Mouse (Mus musculus) forebrain, embryonic 15.5 days (tissue): ENCODE results near the gene Trim75. TPM values are rescaled to one million over a fixed set of nuclear protein-coding genes. Genes with fewer than 3 reads are reported as not detected.

ENCODE experiments used
- ATAC-seq: fragments of 200-750 bp; cut with Nextera tagmentation; replicated peaks from 2 replicates; pipeline ENCODE4 v1.8.0; 2017; ENCODE audit warnings: mild to moderate bottlenecking, moderate TSS enrichment, moderate library complexity
- H3K27ac ChIP-seq: fragments of 300-500 bp; sonication (generic); replicated peaks from 2 replicates; pipeline ENCODE4 v1.5.1; 2015; ENCODE audit warnings: mild to moderate bottlenecking, inconsistent platforms
- H3K27me3 ChIP-seq: fragments of 300-500 bp; sonication (generic); 2 replicates; pipeline ENCODE4 v1.6.1; 2015; ENCODE audit warnings: inconsistent platforms
- H3K36me3 ChIP-seq: fragments of 300-500 bp; sonication (generic); 2 replicates; pipeline ENCODE4 v1.6.1; 2015; ENCODE audit warnings: mild to moderate bottlenecking, inconsistent platforms
- H3K4me1 ChIP-seq: fragments of 300-500 bp; sonication (generic); 2 replicates; pipeline ENCODE4 v1.6.1; 2015; ENCODE audit warnings: inconsistent platforms
- H3K4me2 ChIP-seq: fragments of 300-500 bp; sonication (generic); replicated peaks from 2 replicates; pipeline ENCODE4 v1.6.1; 2015; ENCODE audit warnings: mild to moderate bottlenecking, inconsistent platforms
- H3K4me3 ChIP-seq: fragments of 300-500 bp; sonication (generic); 2 replicates; pipeline ENCODE4 v1.5.1; 2015; ENCODE audit warnings: mild to moderate bottlenecking, inconsistent platforms
- H3K9ac ChIP-seq: fragments of 300-500 bp; sonication (generic); replicated peaks from 2 replicates; pipeline ENCODE4 v1.6.1; 2015; ENCODE audit warnings: mild to moderate bottlenecking, inconsistent platforms
- H3K9me3 ChIP-seq: fragments of 300-500 bp; sonication (generic); 2 replicates; pipeline ENCODE4 v1.6.1; 2016; ENCODE audit warnings: inconsistent platforms
- WGBS: fragments of 180-500 bp; shearing (Covaris S2); methylation state at CpG from one replicate; pipeline ENCODE4 v1.1.7; 2015; ENCODE audit warnings: mixed read lengths; 5-methylcytosine and 5-hydroxymethylcytosine counted together
- polyA plus RNA-seq: library from polyadenylated mRNA; unstranded; fragments of >200 nt; fragmentation: Nextera tagmentation; extraction: Ambion mirVana; gene quantifications from 2 replicates; pipeline ENCODE4 v1.2.1, GENCODE M21; 2015

Gene Trim75
- polyA plus RNA-seq, 1 experiment from 2014 or later, result not detected

DNA sequence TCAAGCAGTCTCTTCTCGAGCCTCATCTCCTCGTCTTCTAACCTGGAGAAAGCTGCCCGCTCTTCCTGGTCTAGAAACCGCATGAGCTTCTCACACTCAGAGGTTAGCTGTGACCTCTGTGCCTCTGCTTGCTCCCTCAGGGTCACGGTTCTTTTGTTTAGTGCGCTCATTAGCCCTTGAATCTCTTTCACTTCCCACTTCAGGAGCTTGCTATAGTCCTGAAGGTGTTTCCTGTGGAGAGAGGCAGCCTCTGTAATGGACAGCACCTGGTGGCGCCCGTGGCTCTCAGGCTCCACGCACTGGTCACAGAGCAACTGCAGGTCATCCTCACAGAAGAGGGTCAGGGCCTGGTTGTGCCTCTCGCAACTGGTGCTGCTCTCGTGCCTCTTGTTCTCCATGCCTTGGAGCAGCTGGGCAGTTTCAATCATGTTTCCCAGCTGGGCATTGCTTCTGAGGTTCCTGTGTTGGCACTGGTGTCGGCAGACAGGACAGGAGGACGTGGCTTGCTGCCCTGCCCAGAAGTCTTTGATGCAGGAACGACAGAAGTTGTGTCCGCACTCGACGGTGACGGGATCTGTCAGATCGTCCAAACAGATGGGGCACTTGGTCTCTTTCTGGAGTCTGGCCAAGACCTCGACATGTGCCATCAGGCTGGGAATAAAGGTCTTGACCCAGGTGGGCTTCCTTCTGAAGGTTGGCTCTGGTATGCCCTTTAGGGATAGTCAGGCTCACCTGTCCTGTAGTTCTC lies 4.3 kb downstream of the Trim75 start:
- Histone ChIP-seq H3K4me3 (no peak overlapping the region), H3K27me3 (no peaks in the 10 kb centered on the region), H3K36me3 (no peaks in the 10 kb centered on the region), H3K4me2 (no peak overlapping the region), H3K27ac (no peak overlapping the region), H3K9me3 (no peaks in the 10 kb centered on the region), H3K4me1 (no peaks in the 10 kb centered on the region), H3K9ac (no peak overlapping the region)
- 74% methylated on average over 20 of the region's 20 CpGs for WGBS
- no peak for ATAC-seq

DNA sequence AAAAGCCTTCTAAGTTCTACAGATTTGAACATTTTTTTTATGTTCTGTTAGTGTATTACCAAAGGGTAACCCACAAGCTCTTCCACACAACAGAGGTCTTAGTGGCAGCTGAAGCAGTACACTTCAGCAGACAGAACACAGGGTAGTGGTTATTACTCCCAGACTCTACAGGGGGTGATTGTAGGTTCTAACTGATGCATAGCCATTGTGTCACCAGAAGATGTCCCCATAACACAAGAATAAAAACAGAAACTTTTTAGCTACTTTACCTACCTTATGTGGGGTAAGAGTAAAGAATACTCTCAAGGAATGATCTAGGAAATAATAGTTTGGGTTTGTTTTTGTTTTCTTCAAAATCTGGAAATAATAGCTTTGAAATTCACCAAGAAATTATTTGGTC lies 24.8 kb downstream of the Trim75 start:
- no peak overlapping the region for H3K4me2 ChIP-seq
- no peak overlapping the region for H3K9ac ChIP-seq
- no peaks in the 10 kb centered on the region for H3K27me3 ChIP-seq
- no peaks in the 10 kb centered on the region for H3K9me3 ChIP-seq
- H3K27ac ChIP-seq, result no peak overlapping the region
- no peaks in the 10 kb centered on the region for H3K4me1 ChIP-seq
- no peak overlapping the region for H3K4me3 ChIP-seq
- no peak for ATAC-seq
- peaks cover 9% of the 10 kb centered on the region for H3K36me3 ChIP-seq

DNA sequence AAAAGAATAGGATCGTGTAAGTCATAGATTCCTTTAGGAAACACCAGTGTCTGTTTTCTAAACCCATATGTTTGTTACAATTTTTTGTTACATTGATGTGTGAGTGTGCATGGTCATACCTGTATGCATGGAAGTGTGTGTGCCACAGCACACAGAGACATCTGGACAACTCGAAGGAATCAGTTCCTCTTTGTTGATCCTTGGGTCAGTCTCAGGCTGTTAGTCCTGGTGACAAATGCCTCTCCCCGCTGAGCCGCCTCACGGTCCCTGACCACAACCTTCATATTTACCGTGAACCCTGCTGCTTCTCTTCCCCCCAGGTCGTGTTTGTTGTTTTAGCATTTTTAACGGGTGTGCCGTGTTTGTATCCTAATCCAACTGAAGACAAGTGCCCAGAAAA lies 28.6 kb downstream of the Trim75 start:
- Histone ChIP-seq H3K9me3 (no peaks in the 10 kb centered on the region), H3K9ac (no peak overlapping the region), H3K4me2 (no peak overlapping the region), H3K36me3 (peaks cover 9% of the 10 kb centered on the region), H3K27me3 (no peaks in the 10 kb centered on the region), H3K4me1 (no peaks in the 10 kb centered on the region), H3K4me3 (no peak overlapping the region), H3K27ac (no peak overlapping the region)
- ATAC-seq, result no peak
- WGBS, result 91% methylated on average over 9 of the region's 9 CpGs

DNA sequence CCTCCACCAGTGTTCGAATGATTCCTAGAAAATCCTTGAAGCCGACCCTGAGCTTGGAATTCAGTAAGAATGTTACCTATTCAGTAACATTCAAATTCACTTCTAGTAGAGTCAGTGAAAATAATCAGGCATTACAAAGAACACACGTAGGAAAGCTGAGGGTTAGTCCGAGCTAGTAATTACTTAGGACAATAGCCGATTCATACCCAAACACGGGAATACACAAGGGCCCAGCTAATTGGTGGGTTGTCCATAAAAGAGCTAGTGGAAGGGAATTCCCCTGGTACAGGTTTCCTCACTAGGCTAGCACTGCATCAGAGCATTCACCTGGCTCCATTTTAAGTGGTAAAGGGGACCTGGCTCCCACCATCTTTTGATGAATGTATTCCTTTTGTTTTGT lies 35.5 kb downstream of the Trim75 start:
- H3K4me1 ChIP-seq, result peaks cover 7% of the 10 kb centered on the region; the same call in 1 of the 2 replicates
- H3K27me3 ChIP-seq, result no peaks in the 10 kb centered on the region
- no peak overlapping the region for H3K4me3 ChIP-seq
- no peak overlapping the region for H3K4me2 ChIP-seq
- ATAC-seq, result no peak
- H3K27ac ChIP-seq, result no peak overlapping the region
- WGBS, result 35% methylated on average over 6 of the region's 6 CpGs
- no peaks in the 10 kb centered on the region for H3K36me3 ChIP-seq
- H3K9me3 ChIP-seq, result no peaks in the 10 kb centered on the region
- no peak overlapping the region for H3K9ac ChIP-seq

DNA sequence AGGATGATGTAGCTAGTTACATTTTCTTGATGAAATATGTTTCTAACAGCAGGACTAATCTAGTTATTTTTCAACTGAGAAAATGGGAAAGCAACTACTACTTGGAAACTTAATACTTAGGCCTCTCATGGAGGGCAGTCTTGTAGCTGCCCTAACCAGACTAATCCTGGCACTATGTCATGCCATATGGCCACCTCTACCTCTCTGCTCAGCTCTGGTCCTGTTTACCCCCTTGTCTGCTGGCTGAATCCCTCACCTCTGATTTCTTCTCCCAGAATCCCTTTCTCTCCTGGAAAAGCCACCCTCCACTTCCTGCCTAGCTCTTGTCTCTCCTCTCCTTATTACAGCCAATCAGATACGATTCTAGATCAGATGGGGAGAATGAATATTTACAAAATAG lies 39.3 kb downstream of the Trim75 start:
- no peak overlapping the region for H3K9ac ChIP-seq

DNA sequence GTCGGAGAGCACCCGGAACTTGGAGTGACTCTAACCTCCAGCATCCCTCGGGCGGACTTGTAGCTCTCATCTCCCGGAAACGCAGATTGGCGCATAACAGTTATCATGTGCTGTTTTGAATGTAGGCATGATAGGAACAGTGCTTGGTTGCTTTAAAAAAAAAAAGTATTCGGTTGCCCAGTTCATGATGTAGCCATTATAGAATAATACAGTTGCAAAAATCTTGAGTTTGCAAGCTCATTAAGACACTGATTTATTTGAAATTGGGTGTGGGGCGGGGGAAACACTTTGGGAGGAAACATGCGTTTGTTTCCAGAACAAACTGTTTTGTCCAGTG lies 40.0 kb downstream of the Trim75 start:
- 6% methylated on average over 10 of the region's 10 CpGs for WGBS
- ATAC-seq, result no peak
- peak overlapping the region; percentile 56 for H3K4me2 ChIP-seq
- H3K9me3 ChIP-seq, result no peaks in the 10 kb centered on the region
- peak overlapping the region; percentile 87 for H3K27ac ChIP-seq
- H3K4me1 ChIP-seq, result peaks cover 10% of the 10 kb centered on the region; the same call in 1 of the 2 replicates
- H3K9ac ChIP-seq, result peak overlapping the region; percentile 75
- no peaks in the 10 kb centered on the region for H3K36me3 ChIP-seq
- H3K4me3 ChIP-seq, result peak overlapping the region; percentile 95
- no peaks in the 10 kb centered on the region for H3K27me3 ChIP-seq

More for the DNA sequence above, 39.3 kb downstream of the Trim75 start:
- Histone ChIP-seq H3K9me3 (no peaks in the 10 kb centered on the region), H3K27ac (no peak overlapping the region), H3K4me3 (no peak overlapping the region), H3K4me1 (peaks cover 7% of the 10 kb centered on the region; the same call in 1 of the 2 replicates), H3K4me2 (peak overlapping the region; percentile 56; the same call in 1 of the 2 replicates), H3K36me3 (no peaks in the 10 kb centered on the region), H3K27me3 (no peaks in the 10 kb centered on the region)
- ATAC-seq, result no peak
- WGBS, result 89% methylated on average over 1 of the region's 1 CpGs

DNA sequence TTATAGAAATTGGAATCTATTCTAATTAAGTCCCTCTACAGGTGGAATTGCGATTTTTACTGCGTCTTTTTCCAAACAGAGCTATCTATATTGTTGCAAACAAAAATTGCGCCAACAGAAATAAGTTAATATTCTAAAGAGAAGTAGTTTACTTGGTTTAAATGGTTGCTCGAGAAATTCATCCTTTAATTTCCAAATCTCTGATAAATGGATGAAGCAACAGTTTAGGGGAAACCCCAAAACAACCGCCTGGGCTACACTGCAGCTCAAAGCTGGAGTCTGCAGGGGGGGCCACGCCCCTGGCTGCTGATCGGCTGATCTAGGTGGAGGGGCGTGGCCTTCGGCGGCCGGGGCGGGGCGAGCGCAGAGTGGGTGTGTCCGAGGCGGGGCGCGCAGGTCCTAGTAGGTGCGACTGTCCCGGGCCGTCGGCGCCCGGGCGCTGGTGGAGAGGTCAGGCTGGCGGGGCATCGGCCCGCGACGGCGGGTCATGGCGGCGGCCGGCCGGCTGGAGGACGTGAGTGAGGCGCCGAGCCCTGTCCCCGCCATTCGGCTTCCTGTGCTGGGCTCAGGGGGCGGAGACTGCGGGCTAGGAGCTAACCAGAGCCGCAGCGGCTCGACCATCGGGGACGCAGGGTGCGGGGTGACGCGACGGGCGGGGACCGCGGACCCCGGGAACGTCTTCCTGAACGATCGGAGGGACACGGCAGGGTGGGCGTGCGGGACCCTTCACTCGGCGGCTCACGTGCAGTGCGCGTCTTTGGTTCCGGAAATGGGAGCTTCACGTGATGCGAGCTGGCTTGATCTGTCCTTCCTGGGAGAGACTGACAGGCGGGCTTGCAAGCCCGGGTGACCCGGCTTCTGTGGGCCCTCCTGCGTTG lies 40.6 kb downstream of the Trim75 start, which contains the start of gene Tmem192:
Gene Tmem192, plus strand, starts transcription at position 366 of the 878 bp plus-strand sequence.
- peak within 1 kb of the TSS; percentile 56 for H3K4me2 ChIP-seq
- peak within 1 kb of the TSS; percentile 95 for H3K4me3 ChIP-seq
- ATAC-seq, result peak; percentile 96
- WGBS, result 1% methylated on average over 73 of the region's 73 CpGs
- peak within 1 kb of the TSS; percentile 75 for H3K9ac ChIP-seq
- no peaks in the 10 kb centered on the region for H3K36me3 ChIP-seq
- no peaks in the 10 kb centered on the region for H3K9me3 ChIP-seq
- peak within 1 kb of the TSS; percentile 87 for H3K27ac ChIP-seq
- H3K27me3 ChIP-seq, result no peaks in the 10 kb centered on the region
- H3K4me1 ChIP-seq, result peaks cover 13% of the 10 kb centered on the region; the same call in 1 of the 2 replicates

DNA sequence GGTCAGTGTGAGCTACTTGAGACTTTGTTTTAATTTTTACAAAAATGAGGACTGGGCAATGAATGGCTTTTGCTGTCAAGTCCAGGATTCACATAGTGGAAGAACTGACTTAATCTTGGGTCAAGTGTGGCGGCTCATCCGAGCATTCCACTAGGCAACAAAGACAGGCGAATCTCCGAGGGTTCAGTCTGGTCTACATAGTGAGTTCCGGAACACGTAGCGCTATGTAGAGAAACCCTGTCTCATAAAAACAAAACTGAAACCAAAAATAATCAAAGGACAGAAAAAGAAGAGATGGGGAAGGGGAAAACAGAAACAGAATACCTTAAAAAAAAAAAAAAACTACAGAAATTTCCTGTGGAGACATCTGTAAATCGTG lies 41.2 kb downstream of the Trim75 start:
- WGBS, result 56% methylated on average over 8 of the region's 8 CpGs
- H3K36me3 ChIP-seq, result no peaks in the 10 kb centered on the region
- no peak overlapping the region for H3K9ac ChIP-seq
- H3K27me3 ChIP-seq, result no peaks in the 10 kb centered on the region
- no peak overlapping the region for H3K27ac ChIP-seq
- peak overlapping the region; percentile 95 for H3K4me3 ChIP-seq
- no peaks in the 10 kb centered on the region for H3K9me3 ChIP-seq
- no peak for ATAC-seq
- peak overlapping the region; percentile 56 for H3K4me2 ChIP-seq
- peaks cover 15% of the 10 kb centered on the region; the same call in 1 of the 2 replicates for H3K4me1 ChIP-seq

DNA sequence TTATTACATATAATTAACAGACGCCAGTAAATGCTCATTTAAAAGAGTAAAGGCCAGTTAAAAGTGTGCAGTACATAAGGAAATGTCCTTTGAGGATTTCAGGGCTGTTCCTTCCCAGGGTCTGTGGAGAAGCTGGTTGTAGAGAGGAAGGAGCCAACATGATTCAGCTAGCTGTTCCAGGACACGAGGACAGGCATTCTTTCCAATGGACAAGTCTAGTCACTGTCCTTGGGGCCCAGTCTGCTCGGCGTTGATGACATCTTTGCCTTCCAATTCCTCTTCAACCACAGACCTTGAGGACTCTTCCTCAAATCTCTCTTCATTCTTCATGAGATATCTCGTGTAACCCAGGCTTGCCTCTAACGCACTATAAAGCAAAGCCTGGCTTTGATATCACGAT lies 42.0 kb downstream of the Trim75 start:
- Histone ChIP-seq H3K9ac (no peak overlapping the region), H3K4me2 (no peak overlapping the region), H3K4me1 (peaks cover 15% of the 10 kb centered on the region; the same call in 1 of the 2 replicates), H3K36me3 (no peaks in the 10 kb centered on the region), H3K27me3 (no peaks in the 10 kb centered on the region), H3K9me3 (no peaks in the 10 kb centered on the region), H3K27ac (no peak overlapping the region), H3K4me3 (no peak overlapping the region)
- 85% methylated on average over 7 of the region's 7 CpGs for WGBS
- no peak for ATAC-seq

DNA sequence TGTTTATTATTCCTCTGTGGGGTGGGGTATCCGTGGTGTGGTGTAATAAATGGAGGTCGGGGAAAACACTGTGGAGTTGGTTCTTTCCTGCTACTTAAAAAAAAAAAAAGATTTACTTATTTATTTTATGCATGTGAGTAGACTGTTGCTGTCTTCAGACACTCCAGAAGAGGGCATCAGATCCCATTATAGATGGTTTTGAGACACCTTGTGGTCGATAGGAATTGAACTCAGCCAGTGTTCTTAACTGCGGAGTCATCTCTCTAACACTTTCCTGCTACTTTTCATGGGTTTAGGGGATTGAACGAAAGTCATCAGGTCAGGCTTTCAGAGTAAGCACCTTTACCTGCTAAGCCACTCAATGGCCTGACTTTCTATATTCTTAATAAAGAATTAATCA lies 42.8 kb downstream of the Trim75 start:
- 22% methylated on average over 5 of the region's 5 CpGs for WGBS
- Histone ChIP-seq H3K4me1 (peaks cover 15% of the 10 kb centered on the region; the same call in 1 of the 2 replicates), H3K9me3 (no peaks in the 10 kb centered on the region), H3K9ac (no peak overlapping the region), H3K36me3 (no peaks in the 10 kb centered on the region), H3K4me2 (no peak overlapping the region), H3K27ac (no peak overlapping the region), H3K27me3 (no peaks in the 10 kb centered on the region), H3K4me3 (no peak overlapping the region)
- no peak for ATAC-seq

DNA sequence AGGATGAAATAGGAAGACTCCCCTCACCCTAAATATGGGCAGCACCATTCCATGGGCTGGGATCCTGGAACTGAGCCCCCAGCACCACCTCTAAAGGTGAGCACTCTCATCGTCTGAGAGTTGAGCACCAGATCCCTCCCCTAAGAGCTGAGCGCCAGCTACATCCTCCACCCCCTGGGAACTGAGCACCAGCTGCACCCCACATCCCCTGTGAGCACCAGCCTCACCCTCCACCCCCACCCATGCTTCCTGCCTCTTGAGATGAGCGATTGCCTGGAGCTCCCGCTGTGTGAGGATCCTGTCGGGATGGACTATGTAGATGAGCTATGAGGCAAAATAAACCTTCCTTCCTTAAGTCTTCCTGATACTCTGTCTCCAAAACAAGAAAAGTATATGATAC lies 44.7 kb downstream of the Trim75 start:
- H3K27ac ChIP-seq, result no peak overlapping the region
- H3K9me3 ChIP-seq, result no peaks in the 10 kb centered on the region
- H3K27me3 ChIP-seq, result no peaks in the 10 kb centered on the region
- WGBS, result 26% methylated on average over 5 of the region's 5 CpGs
- H3K4me3 ChIP-seq, result no peak overlapping the region
- H3K36me3 ChIP-seq, result no peaks in the 10 kb centered on the region
- H3K4me2 ChIP-seq, result no peak overlapping the region
- no peak for ATAC-seq
- H3K9ac ChIP-seq, result no peak overlapping the region
- peaks cover 11% of the 10 kb centered on the region; the same call in 1 of the 2 replicates for H3K4me1 ChIP-seq

DNA sequence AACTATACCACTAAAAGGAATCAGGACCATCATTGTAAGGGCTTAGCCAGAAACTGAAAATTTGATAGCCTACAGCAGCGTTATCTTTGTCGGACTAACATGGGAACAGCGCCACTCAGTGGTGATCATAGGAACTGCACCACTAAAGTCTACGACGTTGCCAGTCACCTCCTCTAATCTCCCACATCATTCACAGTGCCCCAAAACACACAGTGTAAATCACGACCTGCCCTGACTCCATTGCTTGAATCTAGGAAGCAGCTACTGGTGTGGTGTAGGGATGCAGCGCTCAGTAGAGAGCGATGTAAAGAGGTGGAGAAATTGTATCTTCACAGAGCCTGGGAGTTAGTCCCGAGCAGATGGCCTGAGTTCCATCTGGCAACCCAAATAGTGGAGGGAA lies 46.1 kb downstream of the Trim75 start:
- Histone ChIP-seq H3K4me3 (no peak overlapping the region), H3K9ac (no peak overlapping the region), H3K36me3 (no peaks in the 10 kb centered on the region), H3K4me1 (peaks cover 9% of the 10 kb centered on the region; the same call in 1 of the 2 replicates), H3K4me2 (no peak overlapping the region), H3K9me3 (no peaks in the 10 kb centered on the region), H3K27ac (no peak overlapping the region), H3K27me3 (no peaks in the 10 kb centered on the region)
- peak; percentile 62 for ATAC-seq
- WGBS, result 9% methylated on average over 9 of the region's 9 CpGs
